Mouse (Mus musculus) megakaryocyte, embryonic 14.5 days (primary cell): Measurements from ENCODE around the gene Hand1.

Experiments
- FLI1 ChIP-seq: IDR thresholded peaks from 2 replicates; pipeline ENCODE4 v1.6.1; 2012; ENCODE audit warnings: low read length, inconsistent platforms, mixed read lengths
- GATA1 ChIP-seq: IDR thresholded peaks from 3 replicates; pipeline ENCODE4 v1.6.1; 2012; ENCODE audit warnings: mixed read lengths, low read length, inconsistent platforms, borderline replicate concordance

DNA sequence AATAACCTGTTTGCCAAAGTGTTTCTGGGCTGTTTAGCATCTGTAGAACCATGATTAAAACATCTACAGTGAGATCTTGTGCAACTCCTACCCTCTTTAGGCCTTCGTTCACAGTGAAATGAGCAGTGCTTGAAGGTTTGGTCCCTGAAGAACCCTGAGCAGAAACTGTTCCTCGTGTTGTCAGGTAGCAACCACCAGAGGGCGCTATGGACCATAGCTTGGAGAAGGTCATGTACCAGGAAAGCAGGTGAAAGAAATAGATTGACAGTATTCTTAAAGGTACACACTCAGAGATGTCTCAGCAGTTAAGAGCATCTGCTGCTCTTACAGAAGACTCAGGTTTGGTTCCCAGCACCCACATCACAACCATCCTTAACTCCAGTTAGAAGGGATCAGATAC lies 44.7 kb downstream of the Hand1 start:
- TF ChIP-seq GATA1 (no peak), FLI1 (no peak)
